In the genomic region with DNA sequence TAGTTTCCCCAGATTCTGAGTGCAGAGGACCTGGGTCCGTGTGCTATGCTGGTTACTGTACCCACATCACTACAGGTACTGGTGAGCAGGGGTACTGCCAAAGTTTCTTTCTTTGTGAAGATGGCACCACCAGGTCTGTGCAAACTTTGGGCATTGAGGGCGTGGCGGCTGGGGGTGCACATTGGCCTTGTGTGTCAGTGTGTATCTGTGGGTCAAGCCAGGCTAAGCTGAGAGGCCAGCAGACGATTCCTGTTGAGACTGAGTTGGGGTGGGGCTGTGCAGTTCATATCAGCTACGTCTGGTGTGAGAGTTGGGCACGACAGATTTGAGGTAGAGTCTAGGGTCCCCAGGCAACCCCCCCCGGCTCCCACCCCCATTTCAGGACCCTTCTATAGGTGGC, we compare ENCODE assay signal across 14 mouse cellular contexts. TPM values are rescaled to one million over a fixed set of nuclear protein-coding genes. Genes with fewer than 3 reads are reported as not detected.
DNase-seq lines count a peak whose midpoint lies in the region; ATAC-seq and TF ChIP-seq lines count a peak whose summit lies in the region.
"Had no signal": no experiment of that assay in that cellular context is flagged by ENCODE, and none has a peak within 500 bp of the region (broad histone marks: within the 10 kb centered on the region; RNA-seq: fewer than 3 reads in every experiment).

No protein-coding gene starts in this region.

- no peaks in the 10 kb centered on the region for H3K27me3 ChIP-seq in forebrain, embryonic 15.5 days
- no peaks in the 10 kb centered on the region for H3K27me3 ChIP-seq in forebrain, embryonic 10.5 days (ENCODE audit: poor library complexity, severe bottlenecking)
- no peaks in the 10 kb centered on the region for H3K27me3 ChIP-seq in intestine, postnatal 0 days (replicated peaks; ENCODE audit: control insufficient read depth, insufficient read depth, low read length)
- no peaks in the 10 kb centered on the region for H3K27me3 ChIP-seq in intestine, embryonic 16.5 days (replicated peaks; ENCODE audit: control insufficient read depth, insufficient read depth, low read length)
- no peaks in the 10 kb centered on the region for H3K27me3 ChIP-seq in midbrain, embryonic 11.5 days (ENCODE audit: control insufficient read depth, insufficient read depth, low read length)
- no peaks in the 10 kb centered on the region for H3K27me3 ChIP-seq in midbrain, embryonic 14.5 days (ENCODE audit: control insufficient read depth, insufficient read depth, low read length)
- H3K27me3 ChIP-seq in stomach, embryonic 16.5 days (ENCODE audit: control insufficient read depth, insufficient read depth, low read length), result no peaks in the 10 kb centered on the region
- H3K27me3 ChIP-seq: limb, embryonic 13.5 days; Patski had no signal

- no peak for TF ChIP-seq CTCF in intestine, postnatal 0 days (IDR thresholded peaks at IDR 0.05; ENCODE audit: low read depth)

- no peak overlapping the region for H3K4me2 ChIP-seq in forebrain, embryonic 15.5 days (replicated peaks)
- H3K4me2 ChIP-seq in intestine, postnatal 0 days (replicated peaks; ENCODE audit: low read depth), result no peak overlapping the region
- H3K4me2 ChIP-seq in intestine, embryonic 16.5 days (ENCODE audit: low read depth, low read length), result no peak overlapping the region
- H3K4me2 ChIP-seq in midbrain, embryonic 11.5 days, result no peak overlapping the region
- no peak overlapping the region for H3K4me2 ChIP-seq in midbrain, embryonic 14.5 days (ENCODE audit: low read length)
- no peak overlapping the region for H3K4me2 ChIP-seq in stomach, embryonic 16.5 days (ENCODE audit: low read depth, low read length)
- H3K4me2 ChIP-seq: limb, embryonic 13.5 days had no signal

- WGBS in forebrain, embryonic 15.5 days, result 92% methylated on average over 7 of the region's 7 CpGs
- WGBS in forebrain, embryonic 10.5 days, result 92% methylated on average over 7 of the region's 7 CpGs
- WGBS in intestine, postnatal 0 days, result 71% methylated on average over 7 of the region's 7 CpGs
- WGBS in intestine, embryonic 16.5 days, result 86% methylated on average over 7 of the region's 7 CpGs
- WGBS in midbrain, embryonic 11.5 days, result 90% methylated on average over 7 of the region's 7 CpGs
- 87% methylated on average over 7 of the region's 7 CpGs for WGBS in midbrain, embryonic 14.5 days
- 76% methylated on average over 7 of the region's 7 CpGs for WGBS in stomach, embryonic 16.5 days

- DNase-seq in forebrain, embryonic 10.5 days (ENCODE audit: extremely low spot score, low spot score), result no peak
- peak; percentile 78 for DNase-seq in midbrain, embryonic 11.5 days (ENCODE audit: low spot score, missing footprints)
- DNase-seq in midbrain, embryonic 14.5 days, result no peak
- no peak for DNase-seq in retina, embryonic 14.5 days (ENCODE audit: low spot score)
- DNase-seq: liver, postnatal 0 days; right cerebral cortex, postnatal 25 days; thymus, adult 18-20 months had no signal

- ATAC-seq in forebrain, embryonic 15.5 days (replicated peaks), result peak; percentile 12; the same call in 1 of the 2 replicates
- ATAC-seq in intestine, postnatal 0 days, result peak; percentile 24; the same call in 1 of the 2 replicates
- no peak for ATAC-seq in intestine, embryonic 16.5 days
- ATAC-seq in midbrain, embryonic 11.5 days (ENCODE audit: low FRiP score), result 0 out of 2 replicates have a peak, but pooled peaks have one; percentile 14
- ATAC-seq in midbrain, embryonic 14.5 days (ENCODE audit: low FRiP score, low TSS enrichment), result no peak
- peak; percentile 35; the same call in 1 of the 2 replicates for ATAC-seq in stomach, embryonic 16.5 days (ENCODE audit: insufficient read depth, low FRiP score)
- ATAC-seq: liver, postnatal 0 days; Patski had no signal

- H3K9me3 ChIP-seq in forebrain, embryonic 15.5 days, result no peaks in the 10 kb centered on the region
- no peaks in the 10 kb centered on the region for H3K9me3 ChIP-seq in forebrain, embryonic 10.5 days
- H3K9me3 ChIP-seq in intestine, postnatal 0 days (ENCODE audit: control insufficient read depth), result no peaks in the 10 kb centered on the region
- no peaks in the 10 kb centered on the region for H3K9me3 ChIP-seq in intestine, embryonic 16.5 days (ENCODE audit: control insufficient read depth, low read length)
- H3K9me3 ChIP-seq in midbrain, embryonic 11.5 days (ENCODE audit: control insufficient read depth, low read length), result no peaks in the 10 kb centered on the region
- no peaks in the 10 kb centered on the region for H3K9me3 ChIP-seq in midbrain, embryonic 14.5 days (ENCODE audit: control insufficient read depth, low read length)
- no peaks in the 10 kb centered on the region for H3K9me3 ChIP-seq in stomach, embryonic 16.5 days (replicated peaks; ENCODE audit: control insufficient read depth, low read length)
- H3K9me3 ChIP-seq: limb, embryonic 13.5 days had no signal

- no peak overlapping the region for H3K4me3 ChIP-seq in forebrain, embryonic 15.5 days
- no peak overlapping the region for H3K4me3 ChIP-seq in forebrain, embryonic 10.5 days
- H3K4me3 ChIP-seq in intestine, postnatal 0 days (ENCODE audit: low read depth, low read length), result no peak overlapping the region
- no peak overlapping the region for H3K4me3 ChIP-seq in intestine, embryonic 16.5 days (ENCODE audit: low read length)
- no peak overlapping the region for H3K4me3 ChIP-seq in midbrain, embryonic 11.5 days (ENCODE audit: low read depth, low read length)
- no peak overlapping the region for H3K4me3 ChIP-seq in midbrain, embryonic 14.5 days (replicated peaks; ENCODE audit: low read depth, low read length)
- H3K4me3 ChIP-seq in stomach, embryonic 16.5 days (replicated peaks; ENCODE audit: low read length), result no peak overlapping the region
- H3K4me3 ChIP-seq: limb, embryonic 13.5 days; myocyte had no signal

- no peak overlapping the region for H3K9ac ChIP-seq in forebrain, embryonic 15.5 days (replicated peaks)
- no peak overlapping the region for H3K9ac ChIP-seq in intestine, postnatal 0 days (ENCODE audit: low read depth, low read length)
- H3K9ac ChIP-seq in intestine, embryonic 16.5 days (ENCODE audit: low read depth, low read length), result no peak overlapping the region
- no peak overlapping the region for H3K9ac ChIP-seq in midbrain, embryonic 11.5 days (ENCODE audit: low read length)
- H3K9ac ChIP-seq in midbrain, embryonic 14.5 days (replicated peaks; ENCODE audit: low read length), result no peak overlapping the region
- no peak overlapping the region for H3K9ac ChIP-seq in stomach, embryonic 16.5 days (ENCODE audit: low read length)
- H3K9ac ChIP-seq: limb, embryonic 13.5 days; liver, postnatal 0 days had no signal

- H3K27ac ChIP-seq in forebrain, embryonic 15.5 days (replicated peaks), result no peak overlapping the region
- no peak overlapping the region for H3K27ac ChIP-seq in forebrain, embryonic 10.5 days
- H3K27ac ChIP-seq in intestine, postnatal 0 days (ENCODE audit: low read depth, low read length), result no peak overlapping the region
- no peak overlapping the region for H3K27ac ChIP-seq in intestine, embryonic 16.5 days (ENCODE audit: low read length)
- no peak overlapping the region for H3K27ac ChIP-seq in midbrain, embryonic 11.5 days (ENCODE audit: low read depth, low read length)
- H3K27ac ChIP-seq in midbrain, embryonic 14.5 days (replicated peaks; ENCODE audit: low read depth, low read length), result no peak overlapping the region
- H3K27ac ChIP-seq in stomach, embryonic 16.5 days (ENCODE audit: low read length), result no peak overlapping the region
- H3K27ac ChIP-seq: limb, embryonic 13.5 days had no signal

- H3K4me1 ChIP-seq in forebrain, embryonic 15.5 days, result no peaks in the 10 kb centered on the region
- no peaks in the 10 kb centered on the region for H3K4me1 ChIP-seq in forebrain, embryonic 10.5 days
- no peaks in the 10 kb centered on the region for H3K4me1 ChIP-seq in intestine, postnatal 0 days (replicated peaks; ENCODE audit: control insufficient read depth, insufficient read depth, low read length)
- no peaks in the 10 kb centered on the region for H3K4me1 ChIP-seq in intestine, embryonic 16.5 days (ENCODE audit: control insufficient read depth, insufficient read depth, low read length)
- H3K4me1 ChIP-seq in midbrain, embryonic 11.5 days (ENCODE audit: control insufficient read depth, insufficient read depth, low read length), result no peaks in the 10 kb centered on the region
- no peaks in the 10 kb centered on the region for H3K4me1 ChIP-seq in midbrain, embryonic 14.5 days (ENCODE audit: control insufficient read depth, insufficient read depth, low read length)
- 0 out of 2 replicates have a peak, but pooled peaks cover 2% of the 10 kb centered on the region for H3K4me1 ChIP-seq in stomach, embryonic 16.5 days (ENCODE audit: control insufficient read depth, insufficient read depth, low read length)
- H3K4me1 ChIP-seq: limb, embryonic 13.5 days had no signal

- peaks cover 47% of the 10 kb centered on the region for H3K36me3 ChIP-seq in forebrain, embryonic 15.5 days
- peaks cover 81% of the 10 kb centered on the region for H3K36me3 ChIP-seq in forebrain, embryonic 10.5 days (replicated peaks)
- peaks cover 52% of the 10 kb centered on the region for H3K36me3 ChIP-seq in intestine, postnatal 0 days (ENCODE audit: control insufficient read depth, insufficient read depth)
- peaks cover 17% of the 10 kb centered on the region for H3K36me3 ChIP-seq in intestine, embryonic 16.5 days (ENCODE audit: control insufficient read depth, insufficient read depth, low read length)
- H3K36me3 ChIP-seq in midbrain, embryonic 11.5 days (ENCODE audit: control insufficient read depth, insufficient read depth, low read length), result peaks cover 12% of the 10 kb centered on the region
- peaks cover 76% of the 10 kb centered on the region for H3K36me3 ChIP-seq in midbrain, embryonic 14.5 days (ENCODE audit: control insufficient read depth, insufficient read depth, low read length)
- H3K36me3 ChIP-seq in stomach, embryonic 16.5 days (ENCODE audit: control insufficient read depth, insufficient read depth, low read length), result peaks cover 11% of the 10 kb centered on the region

RNA-seq across cellular contexts. Expression of gene Lime1, which starts 4.6 kb away (rescaled TPM):
- polyA plus RNA-seq in forebrain, embryonic 15.5 days (2015; fragmentation: Nextera tagmentation; extraction: Ambion mirVana), result 45.7 and 45.9 TPM in 2 replicates
- 29.8 TPM in 2 replicates for polyA plus RNA-seq in forebrain, embryonic 10.5 days (2016; fragmentation: Nextera tagmentation; extraction: Ambion mirVana)
- 6.7 and 8.6 TPM in 2 replicates for polyA plus RNA-seq in intestine, postnatal 0 days (2015; fragmentation: Nextera tagmentation; extraction: Ambion mirVana)
- 16.3 and 16.8 TPM in 2 replicates for polyA plus RNA-seq in intestine, embryonic 16.5 days (2015; fragmentation: Nextera tagmentation; extraction: Ambion mirVana)
- polyA plus RNA-seq in midbrain, embryonic 11.5 days (2014; fragmentation: Nextera tagmentation; extraction: Ambion mirVana), result 19.7 TPM in 2 replicates
- 43.7 and 50.1 TPM in 2 replicates for polyA plus RNA-seq in midbrain, embryonic 14.5 days (2014; fragmentation: Nextera tagmentation; extraction: Ambion mirVana)
- 17.8 and 19.9 TPM in 2 replicates for polyA plus RNA-seq in stomach, embryonic 16.5 days (2015; fragmentation: Nextera tagmentation; extraction: Ambion mirVana)

RNA-seq across cellular contexts. Expression of gene Arfrp1, which starts 19.3 kb away (rescaled TPM):
- 98.3 and 98.4 TPM in 2 replicates for polyA plus RNA-seq in forebrain, embryonic 15.5 days (2015; fragmentation: Nextera tagmentation; extraction: Ambion mirVana)
- polyA plus RNA-seq in forebrain, embryonic 10.5 days (2016; fragmentation: Nextera tagmentation; extraction: Ambion mirVana), result 80.0 and 84.5 TPM in 2 replicates
- 32.1 TPM in 2 replicates for polyA plus RNA-seq in intestine, postnatal 0 days (2015; fragmentation: Nextera tagmentation; extraction: Ambion mirVana)
- 52.5 and 54.0 TPM in 2 replicates for polyA plus RNA-seq in intestine, embryonic 16.5 days (2015; fragmentation: Nextera tagmentation; extraction: Ambion mirVana)
- 54.2 and 60.9 TPM in 2 replicates for polyA plus RNA-seq in midbrain, embryonic 11.5 days (2014; fragmentation: Nextera tagmentation; extraction: Ambion mirVana)
- 65.8 and 76.2 TPM in 2 replicates for polyA plus RNA-seq in midbrain, embryonic 14.5 days (2014; fragmentation: Nextera tagmentation; extraction: Ambion mirVana)
- polyA plus RNA-seq in stomach, embryonic 16.5 days (2015; fragmentation: Nextera tagmentation; extraction: Ambion mirVana), result 53.7 and 59.5 TPM in 2 replicates

RNA-seq across cellular contexts. Expression of gene Zgpat, which starts 19.7 kb away (rescaled TPM):
- 82.1 TPM in 2 replicates for polyA plus RNA-seq in forebrain, embryonic 15.5 days (2015; fragmentation: Nextera tagmentation; extraction: Ambion mirVana)
- polyA plus RNA-seq in forebrain, embryonic 10.5 days (2016; fragmentation: Nextera tagmentation; extraction: Ambion mirVana), result 43.7 and 47.4 TPM in 2 replicates
- 23.8 and 25.7 TPM in 2 replicates for polyA plus RNA-seq in intestine, postnatal 0 days (2015; fragmentation: Nextera tagmentation; extraction: Ambion mirVana)
- 36.9 and 38.5 TPM in 2 replicates for polyA plus RNA-seq in intestine, embryonic 16.5 days (2015; fragmentation: Nextera tagmentation; extraction: Ambion mirVana)
- polyA plus RNA-seq in midbrain, embryonic 11.5 days (2014; fragmentation: Nextera tagmentation; extraction: Ambion mirVana), result 34.5 and 36.8 TPM in 2 replicates
- 65.0 and 67.7 TPM in 2 replicates for polyA plus RNA-seq in midbrain, embryonic 14.5 days (2014; fragmentation: Nextera tagmentation; extraction: Ambion mirVana)
- polyA plus RNA-seq in stomach, embryonic 16.5 days (2015; fragmentation: Nextera tagmentation; extraction: Ambion mirVana), result 34.5 and 35.6 TPM in 2 replicates

Comparison
In these comparisons a context has a peak if more than half of its experiments do, and no peak if none do; other contexts are left out.
1. ATAC-seq: peak in forebrain, embryonic 15.5 days (single experiment), intestine, postnatal 0 days (single experiment), midbrain, embryonic 11.5 days (single experiment) and stomach, embryonic 16.5 days (single experiment); none in intestine, embryonic 16.5 days (single experiment) and midbrain, embryonic 14.5 days (single experiment).